Mouse (Mus musculus) embryonic fibroblast, embryonic 13.5 days (primary cell): ENCODE results near the gene Trrap.

Experiments
- CTCF ChIP-seq: IDR thresholded peaks from 2 replicates; pipeline ENCODE4 v1.5.1; 2011; ENCODE audit warnings: mild to moderate bottlenecking, control low read depth, low read length, moderate library complexity, borderline replicate concordance; ENCODE audit not compliant: insufficient read depth
- POLR2A ChIP-seq: IDR thresholded peaks from 2 replicates; pipeline ENCODE4 v1.6.1; 2011; ENCODE audit warnings: low read depth, mild to moderate bottlenecking, control low read depth, low read length, moderate library complexity

- TF ChIP-seq CTCF (peak; percentile 7; the same call in 1 of the 2 replicates), POLR2A (no peak)
Measured at GRCm38 (mm10) chr5:144773231-144773630, 5.7 kb downstream of the Trrap start.
